8 mouse cellular contexts compared by ENCODE assay signal in the genomic region with DNA sequence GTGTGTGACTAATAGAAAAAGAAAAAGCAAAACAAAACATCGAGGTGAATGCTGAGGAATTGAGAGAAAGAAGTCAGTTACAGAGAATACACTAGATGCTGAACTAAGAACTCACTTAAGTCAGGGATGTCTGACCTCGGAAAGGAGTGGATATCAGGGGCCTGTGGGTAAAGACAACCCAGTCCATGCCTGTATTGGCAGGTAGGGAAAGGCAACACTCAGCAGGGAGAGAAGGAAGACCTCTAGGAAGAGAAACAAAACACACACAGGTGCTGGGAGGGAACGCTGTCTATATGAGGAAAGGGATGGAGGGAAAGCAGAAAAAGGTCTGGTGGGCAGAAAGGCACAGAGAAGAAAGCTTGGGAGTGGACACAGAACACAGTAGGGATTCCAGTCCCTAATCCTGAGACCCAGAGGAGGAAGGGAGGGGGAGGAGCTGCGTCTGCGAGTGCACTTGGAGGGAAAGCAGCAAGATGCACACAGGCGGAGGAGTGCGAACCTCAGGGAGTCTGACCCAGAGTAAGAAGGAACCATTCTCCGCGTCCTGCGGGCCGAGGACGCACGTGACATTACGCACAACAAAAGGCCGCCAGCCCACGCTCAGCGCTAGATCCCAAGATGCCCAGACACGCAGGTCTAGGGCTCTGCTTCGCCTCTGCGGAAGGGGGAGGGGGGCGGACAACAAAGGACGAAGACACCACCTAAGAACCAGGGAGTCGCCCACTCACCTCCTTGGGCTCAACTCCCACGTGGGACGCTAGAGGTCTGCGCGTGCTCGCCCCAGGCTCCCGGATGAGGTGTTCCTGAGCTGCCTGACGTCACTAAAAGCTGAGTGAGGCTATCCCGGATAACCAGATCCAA. TPM values are rescaled to one million over a fixed set of nuclear protein-coding genes. Genes with fewer than 3 reads are reported as not detected.
DNase-seq lines count a peak whose midpoint lies in the region; ATAC-seq and TF ChIP-seq lines count a peak whose summit lies in the region.

A gene (minus strand): TSS at position 770 of the 861 bp plus-strand sequence.

- TF ChIP-seq CTCF in lung, embryonic 14.5 days (IDR thresholded peaks at IDR 0.05; ENCODE audit: low read depth) = no peak
- no peak for TF ChIP-seq CTCF in olfactory bulb, adult 2 months (IDR thresholded peaks at IDR 0.05; ENCODE audit: insufficient read depth, low read depth, low read length)

- H3K9me3 ChIP-seq in ES-E14 (ENCODE audit: control insufficient read depth, insufficient read depth, low read depth, low read length) = no peaks in the 10 kb centered on the region
- no peaks in the 10 kb centered on the region for H3K9me3 ChIP-seq in hindbrain, embryonic 11.5 days (ENCODE audit: control insufficient read depth, low read length)
- H3K9me3 ChIP-seq in lung, embryonic 14.5 days (ENCODE audit: low read depth, low read length) = 0 out of 2 replicates have a peak, but pooled peaks cover 4% of the 10 kb centered on the region

- 6% methylated on average over 30 of the region's 31 CpGs for WGBS in hindbrain, embryonic 11.5 days
- WGBS in lung, embryonic 14.5 days = 5% methylated on average over 31 of the region's 31 CpGs
- WGBS in olfactory bulb, adult 2 months = 2% methylated on average over 31 of the region's 31 CpGs

- peak within 1 kb of the TSS; percentile 54 for H3K4me2 ChIP-seq in hindbrain, embryonic 11.5 days (replicated peaks; ENCODE audit: low read depth, low read length)
- peak within 1 kb of the TSS; percentile 92 for H3K4me2 ChIP-seq in lung, embryonic 14.5 days

- peak within 1 kb of the TSS; percentile 58 to 64 for H3K4me3 ChIP-seq in ES-E14 (ENCODE audit: insufficient read depth in 1 of 2, low read depth in 1 of 2, low read length in 2 of 2, poor library complexity in 1 of 2, severe bottlenecking in 1 of 2)
- peak within 1 kb of the TSS; percentile 47 for H3K4me3 ChIP-seq in hindbrain, embryonic 11.5 days (ENCODE audit: low read depth, low read length)
- H3K4me3 ChIP-seq in lung, embryonic 14.5 days (ENCODE audit: low read depth, low read length) = peak within 1 kb of the TSS; percentile 48
- peak within 1 kb of the TSS; percentile 68 for H3K4me3 ChIP-seq in olfactory bulb, adult 2 months (ENCODE audit: insufficient read depth, low read depth, low read length)

- in situ Hi-C loops in ES-E14 (cut with MboI; ENCODE audit: low sequenced_read_pairs in 2 of 2, unreplicated experiment in 2 of 2) = no loop called here

- peak; percentile 40; the same call in 1 of the 2 replicates for TF ChIP-seq POLR2A in olfactory bulb, adult 2 months (IDR thresholded peaks at IDR 0.05; ENCODE audit: insufficient read depth, low read depth, low read length)

- H3K36me3 ChIP-seq in ES-E14 (ENCODE audit: control insufficient read depth, insufficient read depth, low read length, poor library complexity, severe bottlenecking) = no peaks in the 10 kb centered on the region; the same call in 1 of the 2 replicates
- peaks cover 17% of the 10 kb centered on the region for H3K36me3 ChIP-seq in hindbrain, embryonic 11.5 days (ENCODE audit: control insufficient read depth, insufficient read depth, low read length)
- H3K36me3 ChIP-seq in lung, embryonic 14.5 days (ENCODE audit: insufficient read depth) = peaks cover 20% of the 10 kb centered on the region

- H3K4me1 ChIP-seq in ES-E14 (ENCODE audit: control insufficient read depth in 2 of 2, insufficient read depth in 2 of 2, low read length in 2 of 2, poor library complexity in 1 of 2) = peaks cover 0 to 6% of the 10 kb centered on the region in 2 experiments; a peak in 1 of 4 replicates
- H3K4me1 ChIP-seq in hindbrain, embryonic 11.5 days (replicated peaks; ENCODE audit: control insufficient read depth, insufficient read depth, low read length) = no peaks in the 10 kb centered on the region
- no peaks in the 10 kb centered on the region for H3K4me1 ChIP-seq in lung, embryonic 14.5 days (ENCODE audit: insufficient read depth)
- no peaks in the 10 kb centered on the region for H3K4me1 ChIP-seq in olfactory bulb, adult 2 months (ENCODE audit: control insufficient read depth, insufficient read depth, low read length)

- peak within 1 kb of the TSS; percentile 47; the same call in 1 of the 2 replicates for H3K27ac ChIP-seq in ES-E14 (ENCODE audit: insufficient read depth, low read depth, low read length, poor library complexity, severe bottlenecking)
- peak within 1 kb of the TSS; percentile 63 for H3K27ac ChIP-seq in hindbrain, embryonic 11.5 days (ENCODE audit: low read depth, low read length)
- peak within 1 kb of the TSS; percentile 72 for H3K27ac ChIP-seq in lung, embryonic 14.5 days (ENCODE audit: low read depth)
- H3K27ac ChIP-seq in olfactory bulb, adult 2 months (ENCODE audit: insufficient read depth, low read depth, low read length) = peak within 1 kb of the TSS; percentile 86

- DNase-seq in ES-E14 (ENCODE audit: low read depth, low spot score) = peak; percentile 83
- peak; percentile 86 for DNase-seq in cerebellum, adult 9-10 months
- peak; percentile 83 to 87 for DNase-seq in frontal cortex, postnatal 10 days (ENCODE audit: low spot score in 2 of 2)
- DNase-seq in hindbrain, embryonic 11.5 days (ENCODE audit: low spot score) = peak; percentile 88
- DNase-seq in layer of hippocampus, adult 9-11 months = peak; percentile 90
- peak; percentile 90 for DNase-seq in lung, embryonic 14.5 days
- DNase-seq in testis, postnatal 14 days (ENCODE audit: low spot score) = peak; percentile 81

- peak; percentile 98 for ATAC-seq in hindbrain, embryonic 11.5 days (ENCODE audit: low FRiP score)
- peak; percentile 97 for ATAC-seq in lung, embryonic 14.5 days (ENCODE audit: insufficient read depth)

- H3K9ac ChIP-seq in ES-E14 (ENCODE audit: insufficient read depth, low read depth, low read length, poor library complexity, severe bottlenecking) = peak within 1 kb of the TSS; percentile 82
- H3K9ac ChIP-seq in hindbrain, embryonic 11.5 days (ENCODE audit: low read depth, low read length) = peak within 1 kb of the TSS; percentile 57
- H3K9ac ChIP-seq in lung, embryonic 14.5 days = peak within 1 kb of the TSS; percentile 74

- no peaks in the 10 kb centered on the region for H3K27me3 ChIP-seq in hindbrain, embryonic 11.5 days (ENCODE audit: control insufficient read depth, insufficient read depth, low read length)
- H3K27me3 ChIP-seq in lung, embryonic 14.5 days (ENCODE audit: insufficient read depth, low read length) = no peaks in the 10 kb centered on the region

TF ChIP-seq in ES-E14, 5 proteins besides CTCF, POLR2A, EP300 and RAD21:
- TF ChIP-seq MAFK (IDR thresholded peaks at IDR 0.05; ENCODE audit: insufficient read depth, low read depth, low read length) (no peak), ZC3H11A (IDR thresholded peaks at IDR 0.05; ENCODE audit: borderline replicate concordance, low read depth, low read length) (no peak), HCFC1 (IDR thresholded peaks at IDR 0.05; ENCODE audit: borderline replicate concordance, insufficient read depth, low read length) (peak; percentile 54; the same call in 1 of the 2 replicates), CHD2 (IDR thresholded peaks at IDR 0.05; ENCODE audit: low read depth, low read length) (no peak)

RNA-seq across cellular contexts. Expression of the gene that starts here (rescaled TPM):
- 13.3 and 19.2 TPM in 2 replicates for total RNA-seq in ES-E14 (2012; rRNA removed)
- 11.0 and 11.4 TPM in 2 replicates for polyA plus RNA-seq in hindbrain, embryonic 11.5 days (2014; fragmentation: Nextera tagmentation; extraction: Ambion mirVana)
- 6.9 and 7.6 TPM in 2 replicates for polyA plus RNA-seq in lung, embryonic 14.5 days (2014; fragmentation: Nextera tagmentation; extraction: Ambion mirVana)
- not detected in 2 replicates for polyA plus RNA-seq in olfactory bulb, adult 2 months (2012; ENCODE audit: insufficient read depth, insufficient read length, low replicate concordance, missing spikeins)

Comparison
In these comparisons a context has a peak if more than half of its experiments do, and no peak if none do; other contexts are left out.
1. Peak in every context shown above with its lines: DNase-seq, ATAC-seq, H3K4me3 ChIP-seq and H3K27ac ChIP-seq.